Mouse (Mus musculus) testis, adult 2 months (tissue): Measurements from ENCODE around the gene Gria1.

Experiments used
- CTCF ChIP-seq: fragments of 200-500 bp; IDR thresholded peaks from 2 replicates; pipeline ENCODE4 v1.5.1; 2012; ENCODE audit warnings: low read depth, mild to moderate bottlenecking, inconsistent platforms, low read length, moderate library complexity; ENCODE audit not compliant: control insufficient read depth, insufficient read depth, insufficient replicate concordance
- POLR2A ChIP-seq: fragments of 200-500 bp; IDR thresholded peaks from 2 replicates; pipeline ENCODE4 v1.6.1; 2012; ENCODE audit warnings: low read depth, mild to moderate bottlenecking, inconsistent platforms, low read length, moderate library complexity; ENCODE audit not compliant: control insufficient read depth

DNA sequence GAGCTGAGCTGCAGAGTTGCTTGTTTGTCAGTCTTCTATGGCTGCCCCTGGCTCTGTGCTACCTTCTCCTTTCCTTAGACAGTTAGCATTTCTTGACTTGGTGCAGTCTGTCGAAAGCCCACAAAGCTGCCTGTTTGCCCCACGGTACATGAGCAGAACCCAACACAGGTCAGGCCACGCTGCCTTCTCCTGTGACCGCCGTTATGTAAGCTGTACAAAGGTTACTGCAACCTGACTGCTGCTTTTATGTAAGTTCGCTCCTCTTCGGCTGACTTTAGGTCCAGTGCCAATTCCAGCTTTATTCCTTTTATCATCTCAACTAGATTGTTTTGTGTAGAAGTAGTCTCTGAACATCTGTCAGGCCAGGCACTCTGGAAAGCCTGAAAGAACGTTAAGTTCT is 115.9 kb downstream of the Gria1 start:
- TF ChIP-seq CTCF: no peak
- TF ChIP-seq POLR2A: no peak
